Mouse (Mus musculus): ENCODE measurements around the gene Gm20708.
"Not testable (repeated sequence)": the region's sequence is repeated elsewhere in the genome, so short reads cannot be mapped to it uniquely, and the experiment has no call there.

Gm20708 gene

GRCm38 (mm10) chr11:117781199-117781821 is 28.2 kb upstream of the Gm20708 start:
- no peak for DNase-seq (ENCODE audit: low spot score)

- DNase-seq (ENCODE audit: low spot score), result no peak
Measured at GRCm38 (mm10) chr11:117781993-117782704, 27.3 kb upstream of the Gm20708 start, which contains the start of the genes Tmc8 and Tmc6. TSS of gene Tmc8 (plus strand) at chr11:117782076. TSS of gene Tmc6 (minus strand) at chr11:117782198.

GRCm38 (mm10) chr11:117782705-117783034 is 26.8 kb upstream of the Gm20708 start:
- DNase-seq (ENCODE audit: low spot score), result no peak

- DNase-seq (ENCODE audit: low spot score), result no peak
Measured at GRCm38 (mm10) chr11:117783089-117783488, 26.4 kb upstream of the Gm20708 start.

GRCm38 (mm10) chr11:117783683-117784309 is 25.7 kb upstream of the Gm20708 start:
- DNase-seq (ENCODE audit: low spot score), result no peak

GRCm38 (mm10) chr11:117786294-117786693 is 23.2 kb upstream of the Gm20708 start:
- no peak for DNase-seq (ENCODE audit: low spot score)

- not testable (repeated sequence) for DNase-seq (ENCODE audit: low spot score)
Measured at GRCm38 (mm10) chr11:117788481-117788880, 21.0 kb upstream of the Gm20708 start.

GRCm38 (mm10) chr11:117790286-117790685 is 19.2 kb upstream of the Gm20708 start:
- peak; percentile 61 for DNase-seq (ENCODE audit: low spot score)

GRCm38 (mm10) chr11:117790703-117791440 is 18.6 kb upstream of the Gm20708 start:
- no peak for DNase-seq (ENCODE audit: low spot score)

GRCm38 (mm10) chr11:117791441-117791761 is 18.1 kb upstream of the Gm20708 start:
- DNase-seq (ENCODE audit: low spot score), result no peak

- DNase-seq (ENCODE audit: low spot score), result no peak
Measured at GRCm38 (mm10) chr11:117792281-117792888, 17.1 kb upstream of the Gm20708 start.

GRCm38 (mm10) chr11:117794035-117794551 is 15.4 kb upstream of the Gm20708 start:
- no peak for DNase-seq (ENCODE audit: low spot score)

GRCm38 (mm10) chr11:117796954-117797353 is 12.5 kb upstream of the Gm20708 start:
- no peak for DNase-seq (ENCODE audit: low spot score)

- no peak for DNase-seq (ENCODE audit: low spot score)
Measured at GRCm38 (mm10) chr11:117797511-117798159, 11.8 kb upstream of the Gm20708 start, which contains the start of gene 6030468B19Rik. TSS of gene 6030468B19Rik (plus strand) at chr11:117797660.

- DNase-seq (ENCODE audit: low spot score), result no peak
Measured at GRCm38 (mm10) chr11:117798160-117798541, 11.3 kb upstream of the Gm20708 start.

GRCm38 (mm10) chr11:117799174-117799573 is 10.3 kb upstream of the Gm20708 start:
- no peak for DNase-seq (ENCODE audit: low spot score)

- DNase-seq (ENCODE audit: low spot score), result no peak
Measured at GRCm38 (mm10) chr11:117800038-117800437, 9.4 kb upstream of the Gm20708 start.

GRCm38 (mm10) chr11:117801650-117802049 is 7.8 kb upstream of the Gm20708 start:
- no peak for DNase-seq (ENCODE audit: low spot score)

GRCm38 (mm10) chr11:117803166-117803688 is 6.2 kb upstream of the Gm20708 start:
- no peak for DNase-seq (ENCODE audit: low spot score)

GRCm38 (mm10) chr11:117806781-117807180 is 2.7 kb upstream of the Gm20708 start:
- DNase-seq (ENCODE audit: low spot score), result no peak

- DNase-seq (ENCODE audit: low spot score), result no peak
Measured at GRCm38 (mm10) chr11:117810401-117811046, 1.1 kb downstream of the Gm20708 start.
